Mouse (Mus musculus) hindbrain, embryonic 12.5 days (tissue): Measurements from ENCODE around the gene Pbld1. TPM values are rescaled to one million over a fixed set of nuclear protein-coding genes. Genes with fewer than 3 reads are reported as not detected.

Experiments
- ATAC-seq: fragments of 200-750 bp; cut with Nextera tagmentation; 2 replicates; pipeline ENCODE4 v1.8.0; 2017; ENCODE audit warnings: moderate TSS enrichment; ENCODE audit not compliant: low FRiP score
- H3K27ac ChIP-seq: fragments of 300-500 bp; sonication (generic); 2 replicates; pipeline ENCODE4 v1.5.1; 2016; ENCODE audit warnings: mild to moderate bottlenecking
- H3K27me3 ChIP-seq: fragments of 300-500 bp; sonication (generic); 2 replicates; pipeline ENCODE4 v1.6.1; 2016; ENCODE audit warnings: mild to moderate bottlenecking
- H3K36me3 ChIP-seq: fragments of 300-500 bp; sonication (generic); 2 replicates; pipeline ENCODE4 v1.6.1; 2016; ENCODE audit warnings: mild to moderate bottlenecking
- H3K4me1 ChIP-seq: fragments of 300-500 bp; sonication (generic); 2 replicates; pipeline ENCODE4 v1.6.1; 2016
- H3K4me2 ChIP-seq: fragments of 300-500 bp; sonication (generic); replicated peaks from 2 replicates; pipeline ENCODE4 v1.6.1; 2016; ENCODE audit warnings: mild to moderate bottlenecking
- H3K4me3 ChIP-seq: fragments of 300-500 bp; sonication (generic); 2 replicates; pipeline ENCODE4 v1.5.1; 2016; ENCODE audit warnings: mild to moderate bottlenecking
- H3K9ac ChIP-seq: fragments of 300-500 bp; sonication (generic); 2 replicates; pipeline ENCODE4 v1.6.1; 2016; ENCODE audit warnings: mild to moderate bottlenecking, moderate library complexity
- H3K9me3 ChIP-seq: fragments of 300-500 bp; sonication (generic); replicated peaks from 2 replicates; pipeline ENCODE4 v1.6.1; 2016; ENCODE audit warnings: mild to moderate bottlenecking
- WGBS: fragments of 180-500 bp; shearing (Covaris S2); methylation state at CpG from one replicate; pipeline ENCODE4 v1.1.7; 2016; 5-methylcytosine and 5-hydroxymethylcytosine counted together
- polyA plus RNA-seq: library from polyadenylated mRNA; unstranded; fragments of >200 nt; fragmentation: Nextera tagmentation; extraction: Ambion mirVana; gene quantifications from 2 replicates; pipeline ENCODE4 v1.2.1, GENCODE M21; 2016

Gene Pbld1
- polyA plus RNA-seq, 1 experiment from 2014 or later: 0.83 TPM

- Histone ChIP-seq H3K9ac (no peak overlapping the region), H3K36me3 (no peaks in the 10 kb centered on the region), H3K4me3 (no peak overlapping the region), H3K27me3 (no peaks in the 10 kb centered on the region), H3K27ac (no peak overlapping the region), H3K9me3 (no peaks in the 10 kb centered on the region), H3K4me2 (no peak overlapping the region), H3K4me1 (no peaks in the 10 kb centered on the region)
- WGBS: 13% methylated on average over 5 of the region's 5 CpGs
- ATAC-seq: peak; percentile 86
These were observed 6.0 kb downstream of the Pbld1 start for GRCm38 (mm10) chr10:63065988-63066387.

- H3K36me3 ChIP-seq: no peaks in the 10 kb centered on the region
- no peak overlapping the region for H3K4me2 ChIP-seq
- H3K27me3 ChIP-seq: peaks cover 3% of the 10 kb centered on the region; the same call in 1 of the 2 replicates
- no peaks in the 10 kb centered on the region for H3K9me3 ChIP-seq
- H3K4me1 ChIP-seq: peaks cover 16% of the 10 kb centered on the region
- H3K27ac ChIP-seq: no peak overlapping the region
- 86% methylated on average over 10 of the region's 10 CpGs for WGBS
- no peak overlapping the region for H3K9ac ChIP-seq
- ATAC-seq: no peak
- H3K4me3 ChIP-seq: no peak overlapping the region
These were observed 26.3 kb downstream of the Pbld1 start for GRCm38 (mm10) chr10:63086304-63086703.

- Histone ChIP-seq H3K9ac (peak overlapping the region; percentile 55; the same call in 1 of the 2 replicates), H3K36me3 (no peaks in the 10 kb centered on the region), H3K9me3 (no peaks in the 10 kb centered on the region), H3K27me3 (peaks cover 3% of the 10 kb centered on the region; the same call in 1 of the 2 replicates), H3K4me2 (peak overlapping the region; percentile 54), H3K27ac (no peak overlapping the region), H3K4me3 (peak overlapping the region; percentile 24; the same call in 1 of the 2 replicates), H3K4me1 (peaks cover 19% of the 10 kb centered on the region)
- 27% methylated on average over 8 of the region's 8 CpGs for WGBS
- ATAC-seq: peak; percentile 41; the same call in 1 of the 2 replicates
These were observed 29.3 kb downstream of the Pbld1 start for GRCm38 (mm10) chr10:63089103-63089757.

- peak; percentile 57 for ATAC-seq
These were observed 30.0 kb downstream of the Pbld1 start for GRCm38 (mm10) chr10:63089758-63090571.

GRCm38 (mm10) chr10:63091915-63092314 is 32.0 kb downstream of the Pbld1 start:
- no peak for ATAC-seq
- Histone ChIP-seq H3K9ac (no peak overlapping the region), H3K9me3 (no peaks in the 10 kb centered on the region), H3K4me3 (no peak overlapping the region), H3K27me3 (peaks cover 3% of the 10 kb centered on the region; the same call in 1 of the 2 replicates), H3K4me2 (no peak overlapping the region), H3K27ac (no peak overlapping the region), H3K36me3 (no peaks in the 10 kb centered on the region), H3K4me1 (peaks cover 19% of the 10 kb centered on the region)
- WGBS: 80% methylated on average over 7 of the region's 7 CpGs

More at GRCm38 (mm10) chr10:63089758-63090571, 30.0 kb downstream of the Pbld1 start:
- peaks cover 3% of the 10 kb centered on the region; the same call in 1 of the 2 replicates for H3K27me3 ChIP-seq
- H3K4me2 ChIP-seq: peak overlapping the region; percentile 54
- H3K4me1 ChIP-seq: peaks cover 19% of the 10 kb centered on the region
- 6% methylated on average over 26 of the region's 26 CpGs for WGBS
- no peaks in the 10 kb centered on the region for H3K9me3 ChIP-seq
- peak overlapping the region; percentile 55 for H3K9ac ChIP-seq
- H3K36me3 ChIP-seq: no peaks in the 10 kb centered on the region
- H3K27ac ChIP-seq: peak overlapping the region; percentile 12; the same call in 1 of the 2 replicates
- peak overlapping the region; percentile 24 for H3K4me3 ChIP-seq

- 66% methylated on average over 10 of the region's 10 CpGs for WGBS
- H3K9me3 ChIP-seq: no peaks in the 10 kb centered on the region
- H3K4me2 ChIP-seq: no peak overlapping the region
- peaks cover 9% of the 10 kb centered on the region for H3K27me3 ChIP-seq
- H3K36me3 ChIP-seq: no peaks in the 10 kb centered on the region
- no peak for ATAC-seq
- H3K4me1 ChIP-seq: peaks cover 19% of the 10 kb centered on the region
- H3K27ac ChIP-seq: no peak overlapping the region
- no peak overlapping the region for H3K4me3 ChIP-seq
- H3K9ac ChIP-seq: no peak overlapping the region
These were observed 32.9 kb downstream of the Pbld1 start for GRCm38 (mm10) chr10:63092616-63093550.

GRCm38 (mm10) chr10:63096757-63097156 is 36.8 kb downstream of the Pbld1 start:
- H3K9ac ChIP-seq: no peak overlapping the region
- H3K27ac ChIP-seq: no peak overlapping the region
- WGBS: 65% methylated on average over 2 of the region's 2 CpGs
- peaks cover 25% of the 10 kb centered on the region for H3K27me3 ChIP-seq
- H3K36me3 ChIP-seq: no peaks in the 10 kb centered on the region
- H3K4me3 ChIP-seq: no peak overlapping the region
- peaks cover 14% of the 10 kb centered on the region for H3K4me1 ChIP-seq
- no peaks in the 10 kb centered on the region for H3K9me3 ChIP-seq
- ATAC-seq: no peak
- H3K4me2 ChIP-seq: no peak overlapping the region

- Histone ChIP-seq H3K36me3 (no peaks in the 10 kb centered on the region), H3K4me1 (peaks cover 12% of the 10 kb centered on the region), H3K27me3 (peaks cover 27% of the 10 kb centered on the region), H3K4me2 (no peak overlapping the region), H3K27ac (no peak overlapping the region), H3K9me3 (no peaks in the 10 kb centered on the region), H3K9ac (no peak overlapping the region), H3K4me3 (no peak overlapping the region)
- ATAC-seq: no peak
- 63% methylated on average over 12 of the region's 12 CpGs for WGBS
These were observed 38.2 kb downstream of the Pbld1 start for GRCm38 (mm10) chr10:63098191-63098590.

- H3K36me3 ChIP-seq: no peaks in the 10 kb centered on the region
- H3K9me3 ChIP-seq: no peaks in the 10 kb centered on the region
- peak within 1 kb of the TSS; percentile 95 for H3K4me2 ChIP-seq
- ATAC-seq: no peak
- H3K27me3 ChIP-seq: peaks cover 27% of the 10 kb centered on the region
- peaks cover 12% of the 10 kb centered on the region for H3K4me1 ChIP-seq
- peak within 1 kb of the TSS; percentile 35; the same call in 1 of the 2 replicates for H3K27ac ChIP-seq
- peak within 1 kb of the TSS; percentile 65 for H3K9ac ChIP-seq
- WGBS: 4% methylated on average over 16 of the region's 16 CpGs
- peak within 1 kb of the TSS; percentile 57 for H3K4me3 ChIP-seq
These were observed 39.6 kb downstream of the Pbld1 start, which contains the start of gene Atoh7 for GRCm38 (mm10) chr10:63099521-63099920. TSS of gene Atoh7 (plus strand) at chr10:63099651.

GRCm38 (mm10) chr10:63099941-63100562 is 40.1 kb downstream of the Pbld1 start:
- ATAC-seq: peak; percentile 90
- peaks cover 27% of the 10 kb centered on the region for H3K27me3 ChIP-seq
- WGBS: under 1% methylated on average over 62 of the region's 62 CpGs
- H3K9ac ChIP-seq: peak overlapping the region; percentile 65
- H3K4me3 ChIP-seq: peak overlapping the region; percentile 57
- H3K4me1 ChIP-seq: peaks cover 12% of the 10 kb centered on the region
- H3K4me2 ChIP-seq: peak overlapping the region; percentile 95
- H3K36me3 ChIP-seq: no peaks in the 10 kb centered on the region
- H3K9me3 ChIP-seq: no peaks in the 10 kb centered on the region
- peak overlapping the region; percentile 35; the same call in 1 of the 2 replicates for H3K27ac ChIP-seq

GRCm38 (mm10) chr10:63100657-63101056 is 40.7 kb downstream of the Pbld1 start:
- H3K27me3 ChIP-seq: peaks cover 27% of the 10 kb centered on the region
- H3K9ac ChIP-seq: peak overlapping the region; percentile 65
- ATAC-seq: 0 out of 2 replicates have a peak, but pooled peaks have one; percentile 57
- H3K27ac ChIP-seq: no peak overlapping the region; the same call in 1 of the 2 replicates
- H3K4me3 ChIP-seq: peak overlapping the region; percentile 57
- peaks cover 12% of the 10 kb centered on the region for H3K4me1 ChIP-seq
- H3K36me3 ChIP-seq: no peaks in the 10 kb centered on the region
- WGBS: 14% methylated on average over 9 of the region's 9 CpGs
- H3K4me2 ChIP-seq: peak overlapping the region; percentile 95
- no peaks in the 10 kb centered on the region for H3K9me3 ChIP-seq
